Mouse (Mus musculus): ENCODE measurements around the gene Zfp644.
A peak's percentile ranks its signal among the peaks of the same experiment; 100 is the strongest.

Zfp644 gene

DNA sequence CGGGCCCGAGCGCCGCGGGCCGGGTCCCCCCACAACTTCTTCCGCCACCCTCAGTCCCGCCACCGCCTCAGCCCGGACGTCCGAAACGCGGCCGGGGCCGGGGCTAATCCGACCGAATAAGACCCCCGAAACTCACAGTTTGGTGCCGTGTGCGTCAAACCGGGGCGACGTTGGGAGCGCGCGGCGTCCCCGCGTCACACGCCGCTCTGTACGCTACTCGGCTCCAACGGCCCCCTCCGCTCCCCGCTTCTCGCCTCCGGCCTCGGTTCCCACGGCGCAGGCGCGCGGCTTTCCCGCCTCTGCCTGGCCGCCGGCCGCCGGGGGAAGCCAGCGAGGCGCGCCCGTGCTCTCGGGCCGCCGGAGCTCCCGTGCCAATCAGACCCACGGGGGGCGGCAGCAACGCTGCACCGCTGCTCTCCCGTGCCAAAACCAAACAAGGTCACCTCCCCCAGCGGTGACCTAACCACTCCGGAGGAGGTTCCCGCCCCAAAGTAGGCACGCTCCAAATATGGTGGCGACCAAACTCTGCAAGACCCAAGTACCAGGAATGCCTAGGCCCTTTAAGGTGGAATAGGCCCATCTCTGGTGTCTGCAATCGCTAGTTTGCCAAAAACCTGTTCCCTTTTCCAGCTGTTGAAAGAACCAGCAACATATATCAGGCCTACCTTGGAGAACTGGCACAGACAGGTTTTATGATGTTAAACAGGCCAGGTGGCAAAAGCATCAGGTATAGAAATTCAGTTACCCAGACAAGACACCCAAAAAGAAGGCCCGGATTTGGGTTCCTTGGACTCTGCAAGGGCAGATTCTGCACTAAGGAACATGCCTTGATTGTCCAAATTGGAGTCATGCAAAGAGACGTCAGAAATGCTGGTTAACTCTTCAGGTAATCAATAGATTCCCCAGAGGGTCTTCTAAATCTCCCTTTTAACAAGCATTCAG is at the start of gene Zfp644:
Gene Zfp644, minus strand, starts transcription at position 892 of the 942 bp plus-strand sequence.
- peak; percentile 91 for DNase-seq (ENCODE audit: low read depth)

DNA sequence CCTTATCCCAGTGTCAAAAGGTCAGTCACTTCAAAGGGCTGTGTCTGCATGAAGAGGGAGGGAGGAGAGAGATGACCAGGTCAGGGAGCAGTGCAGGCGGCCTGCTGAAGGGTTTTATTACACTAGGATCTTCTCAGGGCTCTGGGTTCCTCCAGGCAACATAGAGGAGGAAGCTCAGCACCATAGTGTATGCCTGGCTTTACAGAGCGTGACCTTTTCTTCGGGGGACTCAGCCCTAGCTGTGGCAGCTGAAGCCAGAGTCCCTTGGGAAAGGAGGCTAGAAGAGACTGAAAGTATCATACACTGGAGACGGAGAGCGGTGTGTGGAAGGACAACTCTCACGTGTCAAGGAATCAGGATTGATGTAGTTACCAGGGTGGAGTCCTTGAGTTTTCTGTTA is 42.6 kb upstream of the Zfp644 start:
- DNase-seq (ENCODE audit: low read depth), result no peak

GRCm38 (mm10) chr5:106723487-106723886 is 26.4 kb upstream of the Zfp644 start:
- DNase-seq (ENCODE audit: low read depth), result no peak

DNA sequence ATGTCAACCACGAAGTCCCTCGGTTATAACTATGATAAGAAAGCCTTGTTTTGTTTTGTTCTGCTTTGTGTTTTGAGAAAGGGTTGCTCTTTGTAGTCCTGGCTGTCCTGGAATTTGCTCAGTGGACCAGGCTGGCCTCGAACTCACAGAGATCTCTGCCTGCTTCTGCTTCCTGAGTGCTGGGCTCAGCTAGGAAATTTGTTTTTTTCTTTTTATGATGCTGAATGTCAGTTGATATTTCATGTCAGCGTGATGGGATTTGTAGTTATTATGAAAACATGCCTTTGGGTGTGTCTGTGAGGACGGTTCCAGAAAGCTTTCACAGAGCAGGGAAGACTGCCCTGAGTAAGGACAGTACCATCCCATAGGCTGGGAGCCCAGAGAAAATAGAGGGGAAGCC is 25.7 kb upstream of the Zfp644 start:
- no peak for DNase-seq (ENCODE audit: low read depth)

DNA sequence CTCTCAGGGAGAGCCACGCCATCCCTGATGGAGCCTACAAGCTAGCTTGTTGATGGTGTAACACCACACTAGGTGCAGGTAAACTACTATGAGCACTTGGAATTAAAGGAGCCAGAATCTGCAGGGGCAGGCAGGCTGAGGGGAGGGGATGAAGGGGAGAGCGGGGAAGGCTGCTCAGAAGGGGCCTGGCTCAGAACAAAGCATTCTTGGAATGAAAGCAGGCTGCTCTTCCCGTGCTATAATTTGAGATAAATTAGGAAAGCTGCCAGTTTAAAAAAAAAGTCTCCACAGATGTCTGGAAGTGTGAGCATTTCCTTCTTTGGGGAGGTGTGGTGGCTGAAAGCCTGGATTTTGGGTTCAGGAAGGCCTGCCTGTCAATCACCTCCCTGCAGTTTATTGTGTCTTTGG is 14.8 kb upstream of the Zfp644 start:
- no peak for DNase-seq (ENCODE audit: low read depth)

DNA sequence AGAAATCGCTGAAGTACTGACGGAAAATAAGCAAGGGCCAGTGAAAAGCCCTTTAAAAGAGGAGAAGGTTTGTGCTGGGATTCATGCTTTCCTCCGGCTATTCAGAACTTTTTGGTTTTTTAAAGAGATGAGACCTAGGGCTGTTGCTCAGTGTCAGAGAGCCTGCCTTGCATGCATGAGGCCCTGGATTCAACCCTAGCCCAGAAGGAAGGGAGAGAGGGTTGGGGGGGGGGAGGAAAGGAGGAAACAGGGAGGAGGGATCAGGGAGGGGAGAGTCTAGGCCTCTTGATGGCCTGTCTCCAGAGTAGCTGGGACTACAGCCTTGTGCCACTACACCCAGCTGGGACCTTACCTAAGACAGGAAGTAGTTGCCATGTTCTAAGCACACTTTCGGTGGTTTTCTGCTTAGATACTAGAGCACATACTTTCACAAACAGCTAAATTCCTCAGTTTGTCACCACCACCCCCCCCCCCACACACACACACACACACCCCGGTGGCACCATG is 14.2 kb upstream of the Zfp644 start:
- no peak for DNase-seq (ENCODE audit: low read depth)

DNA sequence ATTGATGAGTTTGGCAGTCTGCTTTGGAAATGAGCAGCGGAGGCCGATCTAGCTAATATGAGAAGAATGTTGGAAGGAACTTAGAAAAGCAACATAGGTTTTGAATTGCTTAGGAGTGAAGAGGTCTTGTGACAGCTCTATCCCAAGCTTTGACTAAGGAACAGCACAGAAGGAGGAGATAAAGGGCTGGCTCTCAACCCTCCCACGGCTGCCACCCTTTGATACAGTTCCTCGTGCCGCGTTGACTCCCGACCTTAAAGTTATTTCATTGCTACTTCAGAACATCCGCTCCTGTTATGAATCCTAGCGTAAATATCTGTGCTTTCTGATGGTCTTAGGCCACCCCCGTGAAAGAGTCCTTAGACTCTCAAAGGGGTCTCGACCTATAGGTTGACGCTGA is 13.5 kb upstream of the Zfp644 start:
- no peak for DNase-seq (ENCODE audit: low read depth)

GRCm38 (mm10) chr5:106710085-106710409 is 13.0 kb upstream of the Zfp644 start:
- DNase-seq (ENCODE audit: low read depth), result no peak

DNA sequence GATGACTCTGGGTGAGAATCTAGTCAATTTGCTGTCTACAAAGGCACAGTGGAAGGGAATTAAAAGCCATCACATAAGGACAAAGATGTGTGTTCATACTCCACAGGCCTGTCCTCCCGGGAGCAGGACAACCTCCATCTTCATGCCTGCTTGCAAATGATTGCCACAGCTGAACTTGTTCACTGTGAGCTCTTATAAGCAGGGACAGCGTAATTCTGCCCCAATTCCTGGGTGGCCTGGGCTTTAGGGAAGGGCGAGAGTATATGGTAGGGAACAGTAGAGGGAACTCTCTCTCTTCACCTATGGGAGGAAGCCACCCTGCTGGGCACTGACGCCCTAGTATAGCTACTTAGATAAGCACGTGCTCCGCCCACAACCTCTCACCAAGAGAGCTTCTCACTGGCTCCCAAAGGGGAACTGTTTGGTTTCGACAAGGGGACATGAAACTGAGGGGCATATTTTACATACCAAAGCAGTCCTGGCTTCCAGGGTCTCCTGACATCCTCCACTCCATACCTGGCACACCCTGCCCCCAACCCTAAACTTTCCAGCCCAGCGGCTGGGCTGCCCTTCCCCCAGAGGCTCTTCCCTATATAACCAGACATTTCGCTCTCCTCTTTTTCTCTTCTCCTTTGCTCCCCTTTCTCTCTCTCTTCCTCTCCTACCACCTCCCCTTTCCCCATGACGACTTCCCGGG is 12.4 kb upstream of the Zfp644 start:
- DNase-seq (ENCODE audit: low read depth), result no peak

DNA sequence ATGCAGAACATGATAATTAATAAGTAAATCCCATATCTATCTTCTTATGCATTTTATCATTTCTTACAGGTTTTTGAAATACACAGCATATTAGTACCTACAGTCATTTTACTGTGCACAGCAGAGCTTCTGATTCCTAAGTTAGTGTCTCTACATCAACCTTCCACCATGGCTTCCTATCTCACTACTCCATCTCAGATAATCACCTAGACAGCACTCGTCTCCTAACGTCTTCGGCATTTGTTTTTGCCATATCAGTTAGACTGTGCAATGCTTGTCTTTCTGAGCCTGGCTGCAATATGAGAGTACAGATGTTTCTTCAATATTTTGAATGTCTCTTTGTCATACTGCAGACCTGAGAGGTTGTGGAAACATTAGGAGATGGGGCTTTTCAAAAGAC is 9.3 kb upstream of the Zfp644 start:
- DNase-seq (ENCODE audit: low read depth), result no peak

DNA sequence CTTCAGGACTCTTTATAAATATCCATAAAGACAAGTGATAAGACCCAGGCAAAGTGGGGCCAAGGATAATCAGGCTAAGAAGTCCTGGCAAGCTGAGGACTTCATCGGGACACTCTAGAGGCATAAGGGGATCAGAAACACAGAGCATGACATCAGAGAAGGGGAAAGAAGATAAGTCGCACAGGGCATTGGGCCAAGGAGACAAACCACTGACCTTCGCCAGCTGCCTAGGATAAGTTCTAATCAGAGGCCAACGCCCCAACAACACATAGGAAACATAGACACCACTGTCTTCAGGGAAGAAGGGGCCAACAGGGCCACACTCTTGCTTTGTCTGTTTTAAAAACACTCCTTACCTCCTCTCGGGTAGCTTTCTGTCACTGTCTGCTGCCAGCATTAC is 8.1 kb upstream of the Zfp644 start:
- DNase-seq (ENCODE audit: low read depth), result peak; percentile 26

- DNase-seq (ENCODE audit: low read depth), result peak; percentile 70
These were observed 1.2 kb downstream of the Zfp644 start for GRCm38 (mm10) chr5:106695681-106696395.

GRCm38 (mm10) chr5:106695141-106695540 is 1.9 kb downstream of the Zfp644 start:
- DNase-seq (ENCODE audit: low read depth), result no peak

GRCm38 (mm10) chr5:106694683-106695082 is 2.4 kb downstream of the Zfp644 start:
- no peak for DNase-seq (ENCODE audit: low read depth)

- peak; percentile 60 for DNase-seq (ENCODE audit: low read depth)
These were observed 4.1 kb downstream of the Zfp644 start for GRCm38 (mm10) chr5:106693034-106693433.

DNA sequence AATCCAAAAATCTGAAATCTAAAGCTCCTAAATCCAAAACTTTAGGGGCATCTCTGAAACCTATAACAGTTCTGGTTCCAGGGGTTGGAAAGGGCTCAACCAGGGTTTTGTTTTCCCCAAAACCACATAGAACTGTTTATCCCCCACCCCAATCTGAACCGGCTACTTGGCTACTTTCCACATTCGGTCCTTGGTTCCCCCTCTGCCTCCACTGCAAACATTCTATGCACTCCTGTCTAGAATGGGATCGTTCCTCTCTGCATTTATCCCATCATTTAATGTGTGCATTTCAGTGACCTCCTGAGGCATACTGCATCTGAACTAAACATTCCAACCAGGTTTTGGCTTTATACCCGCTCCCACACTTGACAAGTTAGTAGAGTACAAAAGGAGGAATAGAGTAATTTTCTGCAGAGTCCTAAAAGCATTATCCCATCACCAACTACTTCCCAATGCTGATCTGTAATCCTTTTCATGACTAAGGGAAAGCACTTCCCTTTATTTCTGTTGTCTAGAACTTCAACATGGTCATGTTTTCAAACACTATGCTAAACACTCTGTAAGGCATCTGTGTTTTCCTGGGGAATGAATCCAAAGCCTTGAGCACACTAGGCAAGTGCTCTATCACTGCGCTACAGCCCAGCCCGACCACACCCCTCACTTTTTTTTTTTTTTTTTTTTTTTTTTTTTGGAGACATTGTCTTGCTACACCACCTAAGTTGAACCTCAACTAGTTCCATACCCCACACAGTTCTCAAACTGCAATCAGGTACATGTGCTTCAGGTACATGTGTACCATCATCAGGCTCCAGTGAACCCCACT is 16.2 kb downstream of the Zfp644 start:
- DNase-seq (ENCODE audit: low read depth), result peak; percentile 33

- peak; percentile 93 for DNase-seq (ENCODE audit: low read depth)
These were observed 17.4 kb downstream of the Zfp644 start for GRCm38 (mm10) chr5:106679659-106680058.

- DNase-seq (ENCODE audit: low read depth), result peak; percentile 50
These were observed 18.3 kb downstream of the Zfp644 start for GRCm38 (mm10) chr5:106678823-106679222.

GRCm38 (mm10) chr5:106676784-106677183 is 20.3 kb downstream of the Zfp644 start:
- peak; percentile 79 for DNase-seq (ENCODE audit: low read depth)

GRCm38 (mm10) chr5:106672597-106672996 is 24.5 kb downstream of the Zfp644 start:
- DNase-seq (ENCODE audit: low read depth), result no peak

GRCm38 (mm10) chr5:106671893-106672292 is 25.2 kb downstream of the Zfp644 start:
- DNase-seq (ENCODE audit: low read depth), result no peak

GRCm38 (mm10) chr5:106664910-106665309 is 32.2 kb downstream of the Zfp644 start:
- no peak for DNase-seq (ENCODE audit: low read depth)
